Mouse (Mus musculus): ENCODE results near the gene Ugt1a5.
A peak's percentile ranks its signal among the peaks of the same experiment; 100 is the strongest.
"Not testable (repeated sequence)": the region's sequence is repeated elsewhere in the genome, so short reads cannot be mapped to it uniquely, and the experiment has no call there.

The Ugt1a5 gene

DNA sequence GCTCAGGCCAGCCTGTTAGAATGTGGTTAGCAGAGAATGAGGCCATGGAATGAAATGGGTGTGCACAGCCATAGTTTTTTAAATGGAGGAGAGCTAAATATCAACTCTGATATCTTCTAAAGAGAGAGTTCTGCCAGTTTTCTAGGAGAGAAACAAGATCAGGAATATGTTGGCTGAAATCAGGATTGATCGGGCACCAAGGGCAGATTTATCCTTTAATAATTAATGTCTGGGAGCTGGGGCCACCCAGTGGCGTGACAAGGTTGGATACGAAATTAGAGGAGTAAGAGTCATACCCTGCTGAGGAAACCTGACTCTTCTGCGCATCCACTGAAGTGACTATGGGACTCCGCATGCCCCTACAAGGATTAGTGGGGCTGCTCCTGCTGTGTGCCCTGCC, at the start of gene Ugt1a5:
TSS of gene Ugt1a5 (plus strand) at position 302 of the 400 bp plus-strand sequence.
- no peak for DNase-seq

DNA sequence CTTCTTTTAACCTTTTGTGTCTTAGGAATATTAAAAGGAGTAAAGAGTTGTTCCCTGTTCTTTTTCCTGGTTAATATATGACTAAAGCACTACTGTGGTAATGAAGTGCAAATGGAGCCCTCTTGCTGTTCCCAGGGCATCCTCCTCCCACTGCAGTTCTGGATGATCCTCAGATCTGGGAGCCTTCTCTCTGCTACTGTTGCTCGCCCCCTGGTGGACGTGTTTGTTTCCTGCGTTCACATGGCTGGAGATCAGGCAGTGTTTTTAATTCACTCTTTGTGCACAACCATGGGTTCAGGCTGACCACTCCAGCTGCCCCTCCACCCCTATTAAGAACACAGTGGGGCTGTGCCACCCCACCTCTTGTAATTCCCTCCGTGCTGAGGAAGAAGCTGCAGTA, 45.3 kb upstream of the Ugt1a5 start:
- not testable (repeated sequence) for DNase-seq

DNA sequence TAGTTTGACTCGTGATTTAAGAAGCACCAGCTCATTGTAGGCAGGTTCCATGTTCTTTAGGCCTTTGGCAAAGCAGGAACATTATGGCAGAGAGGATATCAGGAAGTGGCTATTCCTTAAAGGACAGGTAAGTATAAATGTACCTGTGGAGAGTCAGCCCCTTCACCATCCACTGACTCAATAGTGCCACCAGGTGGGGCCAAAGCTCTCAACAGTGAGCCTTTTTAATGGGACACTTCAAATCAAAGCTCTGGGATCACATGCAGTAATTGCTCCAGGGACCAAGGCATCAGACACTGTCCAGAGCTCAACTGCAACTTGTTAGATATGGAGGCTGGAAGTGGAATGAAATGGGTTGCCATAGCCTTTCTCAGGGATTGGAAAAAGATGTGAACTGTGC, 44.3 kb upstream of the Ugt1a5 start:
- not testable (repeated sequence) for DNase-seq

GRCm38 (mm10) chr1:88125827-88126360, 39.9 kb upstream of the Ugt1a5 start:
- DNase-seq, result not testable (repeated sequence)

DNA sequence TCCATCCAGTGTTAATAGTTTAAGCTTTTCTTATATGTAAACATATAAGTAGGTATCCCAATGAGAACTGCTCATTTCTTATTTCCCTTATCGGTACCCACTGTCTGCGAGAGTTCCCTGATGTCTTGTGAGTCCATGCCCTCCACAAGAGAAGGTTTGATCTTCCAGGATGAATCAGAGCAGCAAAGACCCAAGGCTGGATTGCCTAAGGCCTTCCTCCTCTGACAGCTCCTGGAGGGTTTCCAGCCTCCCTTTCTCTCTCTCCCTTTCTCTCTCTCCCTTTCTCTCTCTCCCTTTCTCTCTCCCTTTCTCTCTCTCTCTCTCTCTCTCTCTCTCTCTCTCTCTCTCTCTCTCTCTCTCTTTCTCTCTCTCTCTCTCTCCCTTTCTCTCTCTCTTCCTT, 36.7 kb upstream of the Ugt1a5 start:
- not testable (repeated sequence) for DNase-seq

GRCm38 (mm10) chr1:88130223-88130622, 35.6 kb upstream of the Ugt1a5 start:
- not testable (repeated sequence) for DNase-seq

- no peak for DNase-seq
Observed at GRCm38 (mm10) chr1:88133908-88134456, 31.8 kb upstream of the Ugt1a5 start.

- not testable (repeated sequence) for DNase-seq
Observed at GRCm38 (mm10) chr1:88134457-88135011, 31.3 kb upstream of the Ugt1a5 start, which contains the start of gene Ugt1a6a. TSS of gene Ugt1a6a (plus strand) at chr1:88134809.

DNA sequence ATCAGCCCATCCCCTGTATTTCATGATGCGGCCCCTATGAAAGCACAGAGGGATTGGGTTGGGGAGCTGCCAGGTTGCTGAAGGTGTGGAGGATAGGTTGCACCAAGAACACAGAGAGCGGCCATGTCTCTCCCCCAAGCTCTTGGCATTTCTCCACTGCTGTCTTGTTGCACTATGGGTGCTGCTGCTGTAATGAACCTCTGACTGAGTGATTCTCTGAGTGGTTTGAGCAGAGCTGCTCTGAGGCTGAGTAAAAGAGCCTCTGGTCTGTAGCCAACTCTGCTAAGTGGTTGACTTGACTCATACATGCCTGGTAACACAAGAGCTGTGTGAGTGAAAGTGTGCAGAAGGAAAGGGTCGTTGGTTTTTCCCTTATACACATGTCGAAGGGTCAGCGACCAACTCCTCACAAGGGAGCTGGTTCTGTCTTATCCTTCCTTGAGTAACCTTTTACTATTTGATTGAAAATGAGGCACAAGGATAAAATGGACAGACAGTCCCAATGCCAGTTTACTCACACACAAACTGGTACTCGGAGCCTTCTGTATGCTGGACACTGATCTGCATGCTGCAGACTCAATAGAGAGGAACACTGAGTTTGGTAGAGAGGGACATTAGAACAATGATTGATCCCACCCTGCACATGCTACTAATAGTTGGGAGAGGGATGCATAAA, 30.4 kb upstream of the Ugt1a5 start:
- DNase-seq, result not testable (repeated sequence)

DNA sequence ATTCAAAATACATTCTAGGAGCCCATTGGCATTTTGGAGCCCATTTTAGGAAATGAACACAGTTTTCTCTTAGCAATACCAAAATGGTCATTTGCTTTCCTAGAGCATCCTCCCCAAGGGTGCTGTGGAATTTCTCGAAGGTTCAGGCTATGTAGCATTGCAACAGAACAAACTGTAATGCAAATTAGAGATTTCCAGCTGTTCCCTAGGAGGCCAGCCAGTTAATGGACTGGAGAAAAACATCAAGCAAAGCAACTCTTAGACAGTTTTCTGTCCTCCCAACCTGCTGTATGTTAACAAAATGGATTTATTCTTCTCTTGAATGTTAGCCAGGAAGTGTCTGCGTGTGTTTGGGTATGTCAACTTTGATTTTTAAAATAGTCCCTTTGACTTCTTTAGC, 29.2 kb upstream of the Ugt1a5 start:
- DNase-seq, result no peak

GRCm38 (mm10) chr1:88137264-88137663, 28.5 kb upstream of the Ugt1a5 start:
- no peak for DNase-seq

DNA sequence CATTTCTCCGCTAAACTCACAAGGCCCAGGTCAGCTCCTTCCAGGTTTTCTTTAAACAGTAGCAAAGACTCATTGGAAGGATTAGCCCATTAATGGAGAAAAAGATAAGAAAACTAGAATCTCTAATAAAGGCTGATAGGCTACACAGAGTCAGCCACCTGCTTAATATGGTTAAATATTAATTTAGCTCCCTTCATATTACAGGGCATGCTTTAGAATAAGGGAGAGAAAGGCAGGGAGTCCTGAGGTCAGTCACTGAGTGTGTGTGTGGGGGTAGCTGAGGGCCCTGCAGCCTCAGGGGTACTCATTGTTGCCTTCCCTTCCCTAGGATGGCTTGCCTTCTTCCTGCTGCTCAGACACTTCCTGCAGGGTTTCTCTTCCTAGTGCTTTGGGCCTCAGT, 27.7 kb upstream of the Ugt1a5 start:
- no peak for DNase-seq

- not testable (repeated sequence) for DNase-seq
Observed at GRCm38 (mm10) chr1:88140492-88140891, 25.3 kb upstream of the Ugt1a5 start.

DNA sequence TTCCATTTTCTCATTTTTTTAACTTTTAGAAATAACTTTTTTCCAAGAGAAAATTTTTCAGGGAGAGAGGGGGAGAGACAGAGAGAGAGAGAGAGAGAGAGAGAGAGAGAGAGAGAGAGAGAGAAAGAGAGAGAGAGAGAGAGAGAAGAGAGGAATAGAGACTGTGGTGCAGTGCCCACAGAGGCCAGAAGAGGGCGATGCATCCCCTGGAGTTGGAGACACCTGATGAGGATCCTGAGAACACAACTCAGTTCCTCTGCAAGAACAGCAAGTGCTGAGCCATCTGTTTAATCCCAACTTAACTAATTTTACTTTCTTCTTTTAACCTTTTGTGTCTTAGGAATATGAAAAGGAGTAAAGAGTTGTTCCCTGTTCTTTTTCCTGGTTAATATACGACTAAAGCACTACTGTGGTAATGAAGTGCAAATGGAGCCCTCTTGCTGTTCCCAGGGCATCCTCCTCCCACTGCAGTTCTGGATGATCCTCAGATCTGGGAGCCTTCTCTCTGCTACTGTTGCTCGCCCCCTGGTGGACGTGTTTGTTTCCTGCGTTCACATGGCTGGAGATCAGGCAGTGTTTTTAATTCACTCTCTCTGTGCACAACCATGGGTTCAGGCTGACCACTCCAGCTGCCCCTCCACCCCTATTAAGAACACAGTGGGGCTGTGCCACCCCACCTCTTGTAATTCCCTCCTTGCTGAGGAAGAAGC, 21.7 kb upstream of the Ugt1a5 start:
- peak; percentile 56 to 58 for DNase-seq

DNA sequence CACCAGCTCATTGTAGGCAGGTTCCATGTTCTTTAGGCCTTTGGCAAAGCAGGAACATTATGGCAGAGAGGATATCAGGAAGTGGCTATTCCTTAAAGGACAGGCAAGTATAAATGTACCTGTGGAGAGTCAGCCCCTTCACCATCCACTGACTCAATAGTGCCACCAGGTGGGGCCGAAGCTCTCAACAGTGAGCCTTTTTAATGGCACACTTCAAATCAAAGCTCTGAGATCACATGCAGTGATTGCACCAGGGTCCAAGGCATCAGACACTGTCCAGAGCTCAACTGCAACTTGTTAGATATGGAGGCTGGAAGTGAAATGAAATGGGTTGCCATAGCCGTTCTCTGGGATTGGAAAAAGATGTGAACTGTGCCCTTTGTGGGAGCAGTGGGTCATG, 20.5 kb upstream of the Ugt1a5 start:
- DNase-seq, result not testable (repeated sequence)

GRCm38 (mm10) chr1:88150133-88150532, 15.7 kb upstream of the Ugt1a5 start:
- not testable (repeated sequence) for DNase-seq

DNA sequence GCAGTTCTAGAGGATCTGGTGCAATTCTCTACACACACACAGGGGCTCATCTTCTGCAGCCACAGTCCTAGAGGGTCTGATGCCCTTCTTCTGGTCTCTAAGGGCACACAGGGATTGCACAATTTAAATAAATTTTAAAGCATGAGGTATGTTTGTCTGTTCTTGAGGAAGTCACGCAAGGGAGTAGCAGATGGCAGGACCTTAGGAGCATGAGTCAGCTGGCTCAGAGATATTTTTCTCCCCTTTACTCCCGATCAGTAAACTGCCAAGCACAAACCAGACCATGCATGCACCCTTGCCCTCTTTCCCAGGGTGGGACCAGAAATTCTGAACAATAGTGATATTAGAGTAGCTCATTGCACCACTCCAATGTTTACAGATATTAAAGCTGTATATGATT, 7.4 kb upstream of the Ugt1a5 start:
- peak in 1 of 2 experiments; percentile 26 for DNase-seq

DNA sequence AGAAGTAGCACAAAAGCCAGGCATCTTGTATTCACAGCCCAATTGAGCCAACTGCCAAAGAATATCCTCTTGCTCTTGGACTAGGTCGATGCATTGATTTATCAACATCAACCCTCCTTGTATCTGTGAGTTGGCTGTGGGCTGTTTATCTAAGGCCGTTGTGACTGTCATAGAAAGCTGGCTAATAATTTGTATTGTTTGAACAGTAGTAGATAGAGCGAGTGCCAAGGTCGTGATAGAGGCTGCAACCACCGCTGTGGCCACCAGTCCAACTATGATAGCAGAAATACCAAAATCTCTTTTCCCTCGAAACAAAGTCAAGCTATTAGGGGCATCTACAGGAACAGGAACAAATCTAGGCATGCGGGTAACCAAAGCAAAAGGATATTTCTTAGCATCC, 6.4 kb downstream of the Ugt1a5 start:
- not testable (repeated sequence) for DNase-seq

- no peak for DNase-seq
Observed at GRCm38 (mm10) chr1:88179657-88180056, 13.8 kb downstream of the Ugt1a5 start.

- no peak for DNase-seq
Observed at GRCm38 (mm10) chr1:88186325-88186935, 20.6 kb downstream of the Ugt1a5 start.

- no peak for DNase-seq
Observed at GRCm38 (mm10) chr1:88192136-88192535, 26.3 kb downstream of the Ugt1a5 start.

DNA sequence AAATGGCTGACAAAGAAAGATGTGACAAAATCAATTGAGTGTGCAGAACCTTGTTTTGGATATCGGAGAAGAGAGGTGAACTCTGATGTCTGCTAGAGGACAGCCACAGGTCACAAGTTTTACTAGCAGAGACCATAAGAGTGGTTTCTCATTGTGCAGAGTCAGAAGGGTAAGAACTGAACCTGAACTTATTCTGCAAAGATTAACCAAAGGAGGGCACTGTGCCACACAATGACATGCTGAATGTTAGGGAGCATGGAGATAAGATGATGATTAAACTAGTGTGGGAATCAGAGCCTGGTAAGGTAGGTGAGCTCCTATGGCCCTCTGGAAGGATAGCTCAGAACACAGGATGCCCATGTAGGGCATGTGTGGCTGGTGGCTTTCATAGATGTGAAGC, 29.9 kb downstream of the Ugt1a5 start:
- no peak for DNase-seq

DNA sequence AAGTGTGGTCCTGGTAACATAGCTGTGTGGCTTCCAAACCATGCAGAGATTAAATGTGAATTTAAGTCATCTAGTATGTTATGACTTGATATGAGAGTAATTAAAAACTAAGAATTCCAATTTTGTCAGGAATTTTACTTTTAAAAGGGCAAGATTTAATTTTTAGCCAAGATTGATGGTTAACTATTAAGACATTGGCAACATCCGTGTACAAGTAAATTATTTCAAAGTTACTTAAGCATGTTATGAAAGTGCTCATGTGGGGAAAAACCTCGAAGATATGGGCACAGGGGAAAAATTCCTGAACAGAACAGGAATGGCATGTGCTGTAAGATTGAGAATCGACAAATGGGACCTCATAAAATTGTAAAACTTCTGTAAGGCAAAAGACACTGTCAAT, 31.6 kb downstream of the Ugt1a5 start:
- DNase-seq, result no peak

All from cerebellum, postnatal 36 days (tissue).